Comparison of ENCODE assay signal across 15 mouse cellular contexts in the genomic region with DNA sequence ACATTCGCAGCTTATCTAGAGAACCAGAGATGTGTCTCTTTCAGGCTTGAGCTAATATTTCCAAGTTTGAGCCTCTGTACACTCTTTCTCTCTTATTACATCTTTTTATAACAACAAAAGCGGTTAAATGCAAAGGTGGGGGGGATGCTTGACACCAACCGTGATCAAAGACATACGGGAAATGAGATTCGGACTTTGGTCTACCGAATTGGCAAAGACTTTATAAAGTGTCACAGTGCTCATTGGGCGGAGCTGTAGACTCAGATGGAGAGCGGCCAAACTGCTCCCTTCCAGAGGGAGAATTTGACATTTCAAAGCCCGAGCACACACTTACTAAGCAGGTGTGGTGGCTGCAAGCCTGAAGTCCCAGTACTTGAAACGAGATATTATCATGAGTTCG.
"Had no signal": no experiment of that assay in that cellular context is flagged by ENCODE, and none has a peak within 500 bp of the region (broad histone marks: within the 10 kb centered on the region; RNA-seq: fewer than 3 reads in every experiment).

No protein-coding gene starts in this region.

- ATAC-seq: inflammation-experienced regulatory T-cells, adult 6 months; midbrain, embryonic 16.5 days had no signal

- DNase-seq: kidney, postnatal 4 days; liver; retina, postnatal 1 day; right cerebral cortex, postnatal 4 days; thymus, adult 2 months; thymus, postnatal 25 days had no signal

- H3K9me3 ChIP-seq: limb, embryonic 12.5 days; liver, embryonic 15.5 days; midbrain, embryonic 10.5 days; neural tube, embryonic 13.5 days; stomach, embryonic 15.5 days had no signal

- H3K4me3 ChIP-seq: limb, embryonic 12.5 days; liver, embryonic 15.5 days; midbrain, embryonic 10.5 days; neural tube, embryonic 13.5 days; stomach, embryonic 15.5 days had no signal

- H3K4me2 ChIP-seq: limb, embryonic 12.5 days; liver, embryonic 15.5 days; lung, embryonic 14.5 days; neural tube, embryonic 13.5 days; stomach, embryonic 15.5 days had no signal

- H3K9ac ChIP-seq: limb, embryonic 12.5 days; liver, embryonic 15.5 days; lung, embryonic 14.5 days; neural tube, embryonic 13.5 days; stomach, embryonic 15.5 days had no signal

- H3K27ac ChIP-seq: kidney, postnatal 0 days; limb, embryonic 12.5 days; liver, embryonic 15.5 days; midbrain, embryonic 10.5 days; neural tube, embryonic 13.5 days; stomach, embryonic 15.5 days had no signal

- H3K36me3 ChIP-seq: limb, embryonic 12.5 days; liver, embryonic 15.5 days; midbrain, embryonic 10.5 days; neural tube, embryonic 13.5 days; stomach, embryonic 15.5 days had no signal

- H3K4me1 ChIP-seq: limb, embryonic 12.5 days; liver, embryonic 15.5 days; stomach, embryonic 15.5 days had no signal

- H3K27me3 ChIP-seq: limb, embryonic 12.5 days; liver, embryonic 15.5 days; neural tube, embryonic 13.5 days; stomach, embryonic 15.5 days had no signal
